Mouse (Mus musculus) stomach, postnatal 0 days (tissue): ENCODE results near the gene Tep1.

Experiments used
- CTCF ChIP-seq: IDR thresholded peaks from 2 replicates; pipeline ENCODE4 v1.5.1; 2016; ENCODE audit warnings: antibody characterized with exemption, low read depth, mild to moderate bottlenecking, moderate library complexity
- EP300 ChIP-seq: optimal IDR thresholded peaks from 2 replicates; pipeline ENCODE3; 2016; ENCODE audit warnings: antibody characterized with exemption

DNA sequence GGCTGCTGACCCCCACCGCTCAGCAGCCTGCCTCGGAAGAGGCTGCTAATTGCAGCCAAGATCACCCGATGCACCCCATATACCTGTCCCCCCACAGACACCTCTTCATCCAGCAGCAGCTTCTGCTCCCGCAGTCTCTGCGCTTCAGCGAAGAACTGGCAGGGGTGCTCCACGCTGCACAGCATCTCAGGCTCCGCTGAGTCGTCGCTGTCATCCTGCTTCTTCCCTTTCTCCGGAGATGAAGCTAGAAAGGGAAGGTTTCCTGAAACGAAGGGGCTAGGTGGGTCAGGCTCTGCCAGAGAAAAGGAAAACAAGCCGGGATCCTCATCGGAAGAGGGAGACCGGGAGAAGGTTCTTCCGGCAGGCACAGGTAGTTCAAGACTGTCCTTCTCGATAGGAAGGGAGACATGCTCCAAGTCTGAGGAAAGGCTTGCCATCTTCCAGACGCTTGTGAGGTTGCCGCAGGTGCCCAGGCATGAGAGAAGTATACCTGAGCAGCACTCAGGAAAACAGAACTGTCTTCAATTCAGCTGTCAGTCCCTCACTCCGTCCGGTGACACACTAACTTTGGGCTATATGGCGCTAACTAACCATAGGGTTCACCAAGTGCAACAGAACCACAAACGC lies 26.5 kb upstream of the Tep1 start:
- no peak for TF ChIP-seq EP300
- TF ChIP-seq CTCF = no peak
